Mouse (Mus musculus) right cerebral cortex, adult 18-20 months (tissue): ENCODE data around the gene Rbpms2.
"Not testable (repeated sequence)": the region's sequence is repeated elsewhere in the genome, so short reads cannot be mapped to it uniquely, and the experiment has no call there.

Experiments
- DNase-seq: peaks from one replicate; pipeline ENCODE4 v3.0.0; 2022; ENCODE audit warnings: mixed read lengths

Gene Rbpms2

DNA sequence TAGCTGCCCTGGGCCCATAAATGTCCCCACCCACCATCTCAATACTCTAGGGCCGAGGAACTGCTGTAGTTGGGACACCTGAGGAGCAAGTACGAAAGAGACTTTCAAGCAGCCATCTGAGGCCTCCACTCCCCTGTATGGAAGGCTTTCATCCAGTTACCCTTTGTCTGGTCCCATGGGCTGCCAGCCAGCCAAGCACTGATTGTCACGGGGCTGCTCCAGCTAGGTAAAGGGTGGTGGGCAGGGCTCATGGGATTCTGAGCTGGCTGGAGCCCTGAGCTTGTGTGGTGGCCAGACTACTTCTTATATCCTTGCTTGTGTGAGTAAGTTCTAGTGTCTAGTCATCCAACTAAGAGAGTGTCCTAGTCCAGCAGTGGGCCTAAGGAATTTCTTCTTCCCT is 27.8 kb downstream of the Rbpms2 start:
- DNase-seq: no peak

GRCm38 (mm10) chr9:65661029-65661428 is 31.6 kb downstream of the Rbpms2 start:
- DNase-seq: no peak

DNA sequence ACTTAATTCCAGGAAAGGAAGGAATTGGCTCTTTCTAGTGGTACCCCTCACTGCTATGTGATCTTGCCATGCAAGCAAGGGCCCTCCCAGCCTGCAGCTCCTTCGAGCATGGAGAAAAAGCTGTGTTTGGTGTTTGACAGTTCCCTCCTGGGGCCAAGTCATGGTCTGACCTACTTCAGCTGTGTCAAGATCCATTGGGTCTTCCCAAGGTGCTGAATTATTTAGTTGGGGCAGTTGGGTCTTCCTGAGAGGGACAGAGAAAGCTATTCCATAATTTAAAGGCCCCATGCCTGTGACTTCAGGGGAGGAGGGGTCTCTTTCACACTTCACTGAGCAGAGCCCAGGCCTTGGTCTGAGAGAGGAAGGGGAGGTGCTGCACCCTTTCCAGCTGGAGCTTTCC is 32.0 kb downstream of the Rbpms2 start:
- no peak for DNase-seq

DNA sequence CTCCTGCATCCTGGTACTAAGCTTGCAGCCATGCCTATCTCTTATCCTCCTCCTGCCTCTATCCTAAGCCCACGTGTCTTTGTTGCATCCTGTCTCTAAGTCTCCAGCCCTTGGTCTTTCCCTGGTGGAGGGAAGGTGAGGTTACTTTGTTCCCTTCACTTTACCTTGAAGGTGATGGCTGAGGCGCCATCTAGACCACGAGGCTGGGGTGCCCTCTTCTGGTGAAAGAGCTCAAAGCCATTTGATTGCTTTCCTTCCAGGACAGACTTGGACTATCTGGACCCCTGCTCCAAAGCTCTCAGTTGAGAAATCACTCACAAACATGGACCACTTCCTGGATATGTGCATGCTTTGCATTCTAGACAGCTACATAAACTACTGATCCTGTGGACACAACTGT is 34.7 kb downstream of the Rbpms2 start:
- peak; percentile 41 for DNase-seq

- peak; percentile 37 for DNase-seq
These were observed 36.6 kb downstream of the Rbpms2 start for GRCm38 (mm10) chr9:65666042-65666441.

DNA sequence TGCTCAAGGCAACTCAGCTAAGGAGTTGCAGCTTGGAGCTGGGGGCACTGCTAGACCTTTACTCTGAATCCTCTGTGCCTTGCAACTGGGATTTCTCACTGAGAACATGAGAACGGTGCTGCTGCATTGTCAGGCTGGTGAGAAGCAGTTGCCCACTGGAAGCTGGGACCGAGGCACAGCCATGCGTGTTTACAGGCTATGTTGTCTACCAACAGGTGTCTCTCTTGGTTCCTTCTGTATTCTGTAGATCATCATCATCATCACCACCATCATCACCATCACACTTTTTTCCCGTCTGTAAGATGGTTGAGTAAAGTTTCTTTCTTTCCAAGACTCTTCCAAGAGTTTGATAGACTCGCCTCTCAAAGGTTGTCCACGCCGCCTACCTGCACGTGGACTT is 38.3 kb downstream of the Rbpms2 start, which contains the start of gene Oaz2:
Gene Oaz2, plus strand, starts transcription at position 301 of the 400 bp plus-strand sequence.
- no peak for DNase-seq

- DNase-seq: no peak
These were observed 42.0 kb downstream of the Rbpms2 start for GRCm38 (mm10) chr9:65671431-65671931.

DNA sequence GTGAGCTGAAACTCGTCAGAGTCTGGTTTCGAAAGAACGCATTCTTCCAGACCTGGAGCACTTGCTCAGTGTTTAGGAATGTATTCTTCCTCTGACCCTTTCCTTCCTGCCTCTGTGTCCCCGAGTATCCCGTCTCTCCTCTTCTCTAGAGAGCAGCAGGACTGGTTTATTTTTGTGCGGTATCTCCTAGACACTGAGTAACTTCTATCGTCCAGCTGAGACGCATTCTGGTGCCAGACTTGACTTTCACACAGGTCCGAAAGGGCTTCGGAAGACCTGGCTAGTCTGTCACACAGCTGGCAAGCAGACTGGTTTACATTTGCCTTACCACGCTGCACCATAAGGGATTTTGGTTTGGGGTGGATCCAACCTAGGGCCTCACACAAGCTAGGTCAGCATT is 43.5 kb downstream of the Rbpms2 start:
- DNase-seq: no peak

DNA sequence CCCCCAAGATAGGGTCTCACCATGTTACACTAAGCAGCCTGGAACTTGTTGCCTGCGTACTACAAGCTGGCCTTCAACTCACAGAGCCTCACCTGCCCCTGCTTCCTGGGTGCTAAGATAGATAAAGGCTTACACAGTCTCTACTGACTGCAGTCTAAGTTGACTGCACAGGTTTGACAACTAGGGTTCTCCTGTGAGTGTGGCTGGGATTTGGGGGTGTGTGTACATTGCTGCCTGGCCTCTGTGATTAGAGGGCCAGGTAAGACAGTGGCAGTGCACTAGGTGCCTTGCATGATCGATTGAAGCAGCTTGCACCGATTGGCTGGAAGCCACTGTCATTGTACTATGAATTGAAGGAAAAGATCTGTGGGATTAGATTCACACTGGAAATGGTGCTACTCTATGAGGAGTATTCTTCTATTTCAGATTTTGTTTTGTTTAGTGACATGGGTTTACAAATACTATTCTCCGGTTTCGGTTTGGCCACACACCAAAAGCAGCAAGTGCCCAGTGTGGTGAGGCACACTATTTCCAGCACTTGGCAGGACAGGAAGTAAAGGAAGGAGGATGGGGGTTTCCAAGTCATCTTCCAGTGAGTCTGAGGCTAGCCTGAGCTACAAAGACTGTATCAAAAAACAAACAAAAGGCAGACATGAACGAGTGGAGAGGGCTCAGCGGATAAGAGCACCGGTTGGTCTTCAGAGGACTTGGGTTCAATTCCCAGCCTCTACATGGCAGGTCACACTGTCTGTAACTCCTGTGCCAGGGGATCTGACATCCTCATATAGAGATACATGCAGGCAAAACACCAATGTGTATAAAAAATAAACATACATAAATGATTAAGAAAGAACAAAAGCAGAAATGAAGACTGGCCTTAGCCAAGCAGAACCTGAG is 46.3 kb downstream of the Rbpms2 start:
- no peak for DNase-seq

- DNase-seq: peak; percentile 97
These were observed 47.1 kb downstream of the Rbpms2 start for GRCm38 (mm10) chr9:65676358-65677118.

GRCm38 (mm10) chr9:65677119-65677462 is 47.6 kb downstream of the Rbpms2 start:
- no peak for DNase-seq

DNA sequence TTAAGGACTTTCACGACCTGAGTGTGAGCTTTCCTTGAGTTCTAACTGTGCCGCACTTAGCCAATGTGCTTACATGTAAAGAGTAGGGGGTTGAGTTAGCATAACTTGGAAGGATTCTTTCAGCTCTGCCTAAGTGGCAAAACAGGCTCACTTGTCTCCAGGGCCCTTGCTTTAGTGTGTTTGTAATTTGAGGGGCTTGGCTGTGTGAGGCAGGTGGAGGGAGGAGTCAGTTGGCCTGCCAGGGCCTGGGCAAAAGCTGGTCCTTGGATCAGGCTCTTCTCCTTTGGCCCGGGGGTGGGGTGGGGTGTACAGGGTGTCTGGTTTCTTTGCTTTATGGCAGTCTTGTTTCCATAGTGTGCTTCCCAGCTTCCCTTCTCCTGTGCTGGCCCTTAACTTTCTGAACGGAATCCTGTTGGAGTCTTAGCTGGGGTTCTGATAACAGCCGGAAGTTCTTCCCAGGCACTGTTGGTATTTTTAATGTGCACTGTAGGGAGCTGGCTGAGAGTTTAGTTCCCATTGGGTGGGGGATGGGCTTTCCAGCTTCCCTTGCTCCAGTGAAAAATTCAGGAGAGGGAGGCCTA is 49.8 kb downstream of the Rbpms2 start:
- DNase-seq: peak; percentile 40

DNA sequence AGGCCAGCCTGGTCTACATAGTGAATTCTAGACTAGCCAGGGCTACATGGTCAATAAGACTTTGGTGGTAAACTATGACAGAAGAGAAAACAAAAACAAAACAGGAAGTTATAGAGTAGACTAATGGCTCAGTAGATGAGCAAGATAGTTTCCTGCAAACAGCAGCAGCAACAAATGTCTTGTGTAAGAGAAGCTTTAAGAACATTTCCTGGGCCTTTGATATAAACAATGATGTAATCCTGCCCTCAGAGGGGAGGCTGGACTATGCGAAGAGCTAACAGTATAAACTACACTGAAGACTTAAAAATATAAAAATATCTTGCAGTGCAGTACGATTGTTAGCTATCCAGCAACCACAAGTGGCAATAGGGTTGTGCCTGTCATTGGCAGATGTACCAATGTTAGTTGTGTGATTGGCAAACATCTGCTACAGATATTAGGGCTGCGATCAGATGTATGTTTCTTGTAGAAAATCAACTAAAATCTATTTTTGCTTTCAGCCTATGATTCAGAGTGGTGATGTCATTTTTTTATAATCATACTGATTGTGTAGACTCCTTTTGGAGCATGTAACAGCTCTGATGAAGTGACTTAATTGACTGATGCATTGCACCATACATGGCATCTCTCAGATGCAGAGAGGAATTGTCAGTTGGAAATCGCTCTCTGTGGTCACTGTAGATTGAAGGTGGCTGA is 51.6 kb downstream of the Rbpms2 start:
- DNase-seq: no peak

DNA sequence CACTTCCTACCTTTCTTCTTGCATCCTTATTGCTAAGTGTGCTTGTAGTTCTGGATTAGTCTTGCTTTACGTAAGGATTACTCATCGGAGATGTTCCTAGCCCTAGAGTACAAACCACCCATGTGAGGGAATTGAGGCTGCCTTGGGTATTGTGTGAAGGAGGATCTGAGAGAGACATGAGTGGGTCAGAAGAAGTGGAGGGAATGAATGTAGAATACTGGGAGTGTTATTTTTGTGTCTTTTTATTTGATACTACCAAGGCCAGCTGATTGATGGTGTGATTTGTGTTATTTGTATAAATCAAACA is 52.1 kb downstream of the Rbpms2 start:
- DNase-seq: peak; percentile 38

GRCm38 (mm10) chr9:65682183-65682582 is 52.7 kb downstream of the Rbpms2 start:
- DNase-seq: no peak

DNA sequence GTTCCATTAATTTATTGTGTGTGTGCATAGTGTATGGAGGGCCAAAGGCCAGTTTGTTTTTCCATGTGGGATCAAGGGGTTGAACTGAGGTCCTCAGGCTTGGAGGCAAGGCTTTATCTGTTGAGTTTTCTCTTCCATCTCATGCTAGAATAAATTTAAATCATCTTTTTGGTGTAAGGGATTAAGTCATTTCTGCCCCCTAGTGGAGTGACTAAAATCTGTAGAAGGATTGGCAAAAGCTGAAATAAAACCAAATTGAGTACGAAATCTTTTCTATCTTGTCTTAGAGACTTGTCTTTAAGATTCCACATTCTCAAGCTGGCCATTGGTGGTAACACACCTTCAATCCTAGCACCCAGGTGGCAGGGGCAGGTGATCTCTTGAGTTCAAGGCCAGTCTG is 53.5 kb downstream of the Rbpms2 start:
- no peak for DNase-seq

DNA sequence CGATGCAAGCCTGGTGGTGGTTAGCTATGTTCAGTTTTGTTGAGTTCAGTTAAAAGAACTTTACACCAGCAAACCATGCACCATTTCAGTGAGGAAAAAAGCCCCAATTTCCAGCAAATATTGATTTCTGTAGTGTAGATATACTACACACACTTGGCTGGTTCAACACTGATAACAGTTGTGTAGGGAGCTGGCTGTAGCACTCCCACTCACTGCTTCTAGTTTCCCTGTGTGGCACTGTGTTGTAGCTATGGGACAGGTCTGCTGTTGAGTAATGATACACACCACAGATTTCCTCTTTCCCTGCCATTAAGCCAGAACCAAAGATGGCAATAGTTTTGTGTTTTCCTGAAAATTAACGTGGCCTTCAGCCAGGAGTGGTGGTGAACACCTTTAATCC is 55.3 kb downstream of the Rbpms2 start:
- DNase-seq: no peak

DNA sequence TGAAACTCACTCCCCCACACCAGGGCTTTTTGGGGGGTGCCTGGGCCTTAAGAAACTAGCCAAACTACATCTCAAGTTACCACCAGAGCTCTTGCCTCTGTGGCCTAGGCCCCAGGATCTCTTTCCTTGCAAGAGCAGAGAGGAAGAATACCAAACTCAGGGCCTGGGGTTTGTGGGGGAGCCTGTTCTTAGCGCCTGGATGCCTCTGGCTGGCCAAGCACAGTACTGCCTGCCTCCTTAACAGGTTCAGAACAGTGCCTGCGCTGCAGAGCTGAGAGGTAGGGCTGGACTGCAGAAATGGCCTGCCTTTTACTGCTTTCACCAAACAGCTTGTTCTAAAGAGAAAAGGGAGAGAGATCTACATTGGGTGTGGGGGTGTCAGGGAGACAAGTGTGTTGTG is 60.4 kb downstream of the Rbpms2 start:
- DNase-seq: not testable (repeated sequence)

DNA sequence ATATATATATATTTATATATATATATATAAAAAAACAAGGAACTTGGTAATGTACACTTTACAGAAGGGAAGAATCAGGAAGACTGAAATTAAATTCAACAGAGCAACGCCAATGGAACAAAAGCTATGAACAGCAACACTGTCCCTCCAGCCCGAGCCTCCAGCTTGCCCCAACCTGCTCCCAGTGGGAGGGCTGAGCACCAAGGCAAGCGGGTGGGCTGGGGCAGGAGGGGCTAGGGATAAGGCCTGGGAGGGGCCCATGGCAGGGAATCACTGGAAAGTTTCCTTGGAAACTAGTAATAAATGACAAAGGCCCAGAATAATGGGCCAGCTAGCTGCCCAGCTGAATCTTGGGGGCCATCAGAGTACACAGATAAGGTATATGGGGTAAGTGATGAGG is 63.0 kb downstream of the Rbpms2 start:
- no peak for DNase-seq

GRCm38 (mm10) chr9:65692959-65693603 is 63.6 kb downstream of the Rbpms2 start:
- DNase-seq: no peak

GRCm38 (mm10) chr9:65695646-65696045 is 66.2 kb downstream of the Rbpms2 start:
- DNase-seq: peak; percentile 75

- no peak for DNase-seq
These were observed 66.9 kb downstream of the Rbpms2 start for GRCm38 (mm10) chr9:65696337-65696736.

- no peak for DNase-seq
These were observed 67.9 kb downstream of the Rbpms2 start for GRCm38 (mm10) chr9:65697356-65697755.
